Mouse (Mus musculus) embryo, embryonic 10 days (tissue): ENCODE results near the gene Slc25a17.

Source experiments
- DNase-seq: peaks from one replicate; pipeline ENCODE4 v3.0.0-alpha.2; 2015; ENCODE audit warnings: low spot score

The Slc25a17 gene

GRCm38 (mm10) chr15:81301193-81302070, 59.2 kb downstream of the Slc25a17 start:
- DNase-seq = no peak

GRCm38 (mm10) chr15:81300520-81301069, 60.0 kb downstream of the Slc25a17 start:
- no peak for DNase-seq

- DNase-seq = no peak
Observed at GRCm38 (mm10) chr15:81299549-81299948, 61.1 kb downstream of the Slc25a17 start.

GRCm38 (mm10) chr15:81298213-81298612, 62.4 kb downstream of the Slc25a17 start:
- DNase-seq = no peak

- no peak for DNase-seq
Observed at GRCm38 (mm10) chr15:81297543-81297942, 63.1 kb downstream of the Slc25a17 start.

- DNase-seq = no peak
Observed at GRCm38 (mm10) chr15:81294897-81295296, 65.7 kb downstream of the Slc25a17 start.

- no peak for DNase-seq
Observed at GRCm38 (mm10) chr15:81294386-81294785, 66.2 kb downstream of the Slc25a17 start.

GRCm38 (mm10) chr15:81290747-81291146, 69.9 kb downstream of the Slc25a17 start:
- DNase-seq = no peak

- DNase-seq = no peak
Observed at GRCm38 (mm10) chr15:81290230-81290629, 70.4 kb downstream of the Slc25a17 start.

- no peak for DNase-seq
Observed at GRCm38 (mm10) chr15:81284121-81284734, 76.4 kb downstream of the Slc25a17 start.

- DNase-seq = no peak
Observed at GRCm38 (mm10) chr15:81278699-81279098, 81.9 kb downstream of the Slc25a17 start.

GRCm38 (mm10) chr15:81277928-81278327, 82.7 kb downstream of the Slc25a17 start:
- peak; percentile 66 for DNase-seq

GRCm38 (mm10) chr15:81273361-81273760, 87.3 kb downstream of the Slc25a17 start:
- DNase-seq = no peak

- peak; percentile 24 for DNase-seq
Observed at GRCm38 (mm10) chr15:81272305-81273053, 88.1 kb downstream of the Slc25a17 start.
